Mouse (Mus musculus): ENCODE data around the gene Actn4. TPM values are rescaled to one million over a fixed set of nuclear protein-coding genes. Genes with fewer than 3 reads are reported as not detected.

Gene Actn4
- total and polyA plus RNA-seq, 3 experiments, result 60.5 to 267 TPM; not detected in 1

GRCm38 (mm10) chr7:28901311-28902125 lies 60.6 kb downstream of the Actn4 start:
- TF ChIP-seq RAD21 (IDR thresholded peaks at IDR 0.05; ENCODE audit: low read depth, low read length) (no peak), ETS1 (IDR thresholded peaks at IDR 0.05; ENCODE audit: low read depth, low read length) (no peak), CTCF (IDR thresholded peaks at IDR 0.05 in 2 of 3, conservative IDR thresholded peaks at IDR 0.05 in 1 of 3; ENCODE audit: control insufficient read depth in 1 of 3, insufficient read depth in 1 of 3, low read depth in 2 of 3, low read length in 3 of 3, poor library complexity in 1 of 3, severe bottlenecking in 1 of 3) (no peak), MXI1 (IDR thresholded peaks at IDR 0.05; ENCODE audit: low read depth, low read length) (no peak), CHD1 (IDR thresholded peaks at IDR 0.05; ENCODE audit: low read depth, low read length) (no peak), TCF12 (IDR thresholded peaks at IDR 0.05; ENCODE audit: low read depth, low read length) (no peak), NELFE (IDR thresholded peaks at IDR 0.05; ENCODE audit: low read depth, low read length) (no peak), POLR2AphosphoS5 (IDR thresholded peaks at IDR 0.05; ENCODE audit: borderline replicate concordance, low read depth, low read length) (no peak), USF1 (IDR thresholded peaks at IDR 0.05; ENCODE audit: low read depth, low read length) (no peak), SIN3A (IDR thresholded peaks at IDR 0.05; ENCODE audit: low read length) (no peak), ZKSCAN1 (IDR thresholded peaks at IDR 0.05; ENCODE audit: low read depth, low read length) (no peak), MEF2A (IDR thresholded peaks at IDR 0.05; ENCODE audit: extremely low read depth, insufficient replicate concordance, low read depth, low read length, poor library complexity, severe bottlenecking) (no peak), MAFK (IDR thresholded peaks at IDR 0.05; ENCODE audit: borderline replicate concordance, low read depth, low read length) (no peak), TAL1 (IDR thresholded peaks at IDR 0.05; ENCODE audit: low read length) (no peak)
- no peaks in the 10 kb centered on the region for H3K27me3 ChIP-seq (ENCODE audit: control insufficient read depth in 1 of 2, insufficient read depth in 2 of 2, low read length in 2 of 2)
- H3K27ac ChIP-seq (ENCODE audit: control insufficient read depth, low read depth, low read length), result no peak overlapping the region
- no peak overlapping the region for H3K9ac ChIP-seq (ENCODE audit: control insufficient read depth, low read depth, low read length, poor library complexity, severe bottlenecking)
- H3K9me3 ChIP-seq (replicated peaks; ENCODE audit: insufficient read depth, low read length), result no peaks in the 10 kb centered on the region
- peaks cover 0 to 20% of the 10 kb centered on the region in 2 experiments; a peak in 2 of 4 replicates for H3K36me3 ChIP-seq (ENCODE audit: control insufficient read depth in 1 of 2, insufficient read depth in 2 of 2, low read length in 2 of 2)
- no peaks in the 10 kb centered on the region for H3K79me2 ChIP-seq (ENCODE audit: control insufficient read depth, insufficient read depth, low read length, poor library complexity)
- DNase-seq (ENCODE audit: low read depth, low spot score), result no peak
- no peak overlapping the region for H3K4me3 ChIP-seq (ENCODE audit: control insufficient read depth in 1 of 2, insufficient read depth in 1 of 2, low read depth in 2 of 2, low read length in 2 of 2)
- no peaks in the 10 kb centered on the region for H3K4me1 ChIP-seq (ENCODE audit: control insufficient read depth in 1 of 2, insufficient read depth in 2 of 2, low read length in 2 of 2)

GRCm38 (mm10) chr7:28899972-28900371 lies 62.2 kb downstream of the Actn4 start:
- no peaks in the 10 kb centered on the region for H3K27me3 ChIP-seq (ENCODE audit: control insufficient read depth in 1 of 2, insufficient read depth in 2 of 2, low read length in 2 of 2)
- H3K4me3 ChIP-seq (ENCODE audit: control insufficient read depth in 1 of 2, insufficient read depth in 1 of 2, low read depth in 2 of 2, low read length in 2 of 2), result no peak overlapping the region
- no peak overlapping the region for H3K27ac ChIP-seq (ENCODE audit: control insufficient read depth, low read depth, low read length)
- H3K79me2 ChIP-seq (ENCODE audit: control insufficient read depth, insufficient read depth, low read length, poor library complexity), result no peaks in the 10 kb centered on the region
- H3K36me3 ChIP-seq (ENCODE audit: control insufficient read depth in 1 of 2, insufficient read depth in 2 of 2, low read length in 2 of 2), result peaks cover 0 to 19% of the 10 kb centered on the region in 2 experiments; a peak in 2 of 4 replicates
- H3K9me3 ChIP-seq (replicated peaks; ENCODE audit: insufficient read depth, low read length), result no peaks in the 10 kb centered on the region
- TF ChIP-seq CHD2 (IDR thresholded peaks at IDR 0.05; ENCODE audit: low read length) (no peak), TCF12 (IDR thresholded peaks at IDR 0.05; ENCODE audit: low read depth, low read length) (no peak), SMC3 (IDR thresholded peaks at IDR 0.05; ENCODE audit: low read depth, low read length) (peak; percentile 52), CTCF (IDR thresholded peaks at IDR 0.05 in 2 of 3, conservative IDR thresholded peaks at IDR 0.05 in 1 of 3; ENCODE audit: control insufficient read depth in 1 of 3, insufficient read depth in 1 of 3, low read depth in 2 of 3, low read length in 3 of 3, poor library complexity in 1 of 3, severe bottlenecking in 1 of 3) (peak in 2 of 3 experiments; percentile 7 to 44; a peak in 2 of 6 replicates), GABPA (IDR thresholded peaks at IDR 0.05; ENCODE audit: low read depth, low read length) (no peak), SIN3A (IDR thresholded peaks at IDR 0.05; ENCODE audit: low read length) (no peak), RAD21 (IDR thresholded peaks at IDR 0.05; ENCODE audit: low read depth, low read length) (peak; percentile 8), ZC3H11A (IDR thresholded peaks at IDR 0.05; ENCODE audit: low read depth, low read length) (0 out of 2 replicates have a peak, but pooled peaks have one; percentile 19), KAT2A (conservative IDR thresholded peaks at IDR 0.05; ENCODE audit: low read depth, low read length) (no peak)
- DNase-seq (ENCODE audit: low read depth, low spot score), result no peak
- H3K9ac ChIP-seq (ENCODE audit: control insufficient read depth, low read depth, low read length, poor library complexity, severe bottlenecking), result no peak overlapping the region
- no peaks in the 10 kb centered on the region for H3K4me1 ChIP-seq (ENCODE audit: control insufficient read depth in 1 of 2, insufficient read depth in 2 of 2, low read length in 2 of 2)

Measured in MEL (cell line).